Mouse (Mus musculus): ENCODE data around the gene Sap30l. TPM values are rescaled to one million over a fixed set of nuclear protein-coding genes. Genes with fewer than 3 reads are reported as not detected.
A peak's percentile ranks its signal among the peaks of the same experiment; 100 is the strongest.

Sap30l gene
- polyA plus RNA-seq, 1 experiment = 22.5 TPM

- no peak overlapping the region for H3K4me3 ChIP-seq (replicated peaks; ENCODE audit: control insufficient read depth, low read depth, low read length)
- H3K27ac ChIP-seq (ENCODE audit: control insufficient read depth, insufficient read depth, low read depth, low read length, poor library complexity) = no peak overlapping the region
- 88% methylated on average over 5 of the region's 5 CpGs for WGBS
- TF ChIP-seq CTCF (IDR thresholded peaks at IDR 0.05; ENCODE audit: control insufficient read depth, insufficient read depth, low read length) (no peak), POLR2A (IDR thresholded peaks at IDR 0.05; ENCODE audit: borderline replicate concordance, control insufficient read depth, low read depth, low read length) (no peak)
- no peaks in the 10 kb centered on the region for H3K4me1 ChIP-seq (ENCODE audit: control insufficient read depth, insufficient read depth, low read length)
Observed at GRCm38 (mm10) chr11:57770776-57771175, 30.7 kb upstream of the Sap30l start.

- H3K4me1 ChIP-seq (ENCODE audit: control insufficient read depth, insufficient read depth, low read length) = no peaks in the 10 kb centered on the region
- WGBS = 87% methylated on average over 8 of the region's 8 CpGs
- TF ChIP-seq POLR2A (IDR thresholded peaks at IDR 0.05; ENCODE audit: borderline replicate concordance, control insufficient read depth, low read depth, low read length) (no peak), CTCF (IDR thresholded peaks at IDR 0.05; ENCODE audit: control insufficient read depth, insufficient read depth, low read length) (no peak)
- H3K4me3 ChIP-seq (replicated peaks; ENCODE audit: control insufficient read depth, low read depth, low read length) = no peak overlapping the region
- no peak overlapping the region for H3K27ac ChIP-seq (ENCODE audit: control insufficient read depth, insufficient read depth, low read depth, low read length, poor library complexity)
Observed at GRCm38 (mm10) chr11:57771676-57772075, 29.8 kb upstream of the Sap30l start.

GRCm38 (mm10) chr11:57773479-57773878 is 28.0 kb upstream of the Sap30l start:
- 89% methylated on average over 13 of the region's 13 CpGs for WGBS

GRCm38 (mm10) chr11:57773936-57774335 is 27.5 kb upstream of the Sap30l start:
- TF ChIP-seq CTCF (IDR thresholded peaks at IDR 0.05; ENCODE audit: control insufficient read depth, insufficient read depth, low read length) (no peak), POLR2A (IDR thresholded peaks at IDR 0.05; ENCODE audit: borderline replicate concordance, control insufficient read depth, low read depth, low read length) (no peak)

More at GRCm38 (mm10) chr11:57773479-57773878, 28.0 kb upstream of the Sap30l start:
- H3K4me3 ChIP-seq (replicated peaks; ENCODE audit: control insufficient read depth, low read depth, low read length) = no peak overlapping the region
- H3K27ac ChIP-seq (ENCODE audit: control insufficient read depth, insufficient read depth, low read depth, low read length, poor library complexity) = no peak overlapping the region
- no peak for TF ChIP-seq POLR2A (IDR thresholded peaks at IDR 0.05; ENCODE audit: borderline replicate concordance, control insufficient read depth, low read depth, low read length)
- no peak for TF ChIP-seq CTCF (IDR thresholded peaks at IDR 0.05; ENCODE audit: control insufficient read depth, insufficient read depth, low read length)
- no peaks in the 10 kb centered on the region for H3K4me1 ChIP-seq (ENCODE audit: control insufficient read depth, insufficient read depth, low read length)

GRCm38 (mm10) chr11:57775868-57776267 is 25.6 kb upstream of the Sap30l start:
- H3K4me1 ChIP-seq (ENCODE audit: control insufficient read depth, insufficient read depth, low read length) = no peaks in the 10 kb centered on the region
- WGBS = 59% methylated on average over 6 of the region's 6 CpGs
- no peak overlapping the region for H3K27ac ChIP-seq (ENCODE audit: control insufficient read depth, insufficient read depth, low read depth, low read length, poor library complexity)
- no peak overlapping the region for H3K4me3 ChIP-seq (replicated peaks; ENCODE audit: control insufficient read depth, low read depth, low read length)
- no peak for TF ChIP-seq POLR2A (IDR thresholded peaks at IDR 0.05; ENCODE audit: borderline replicate concordance, control insufficient read depth, low read depth, low read length)
- TF ChIP-seq CTCF (IDR thresholded peaks at IDR 0.05; ENCODE audit: control insufficient read depth, insufficient read depth, low read length) = no peak

More at GRCm38 (mm10) chr11:57773936-57774335, 27.5 kb upstream of the Sap30l start:
- Histone ChIP-seq H3K27ac (ENCODE audit: control insufficient read depth, insufficient read depth, low read depth, low read length, poor library complexity) (no peak overlapping the region), H3K4me3 (replicated peaks; ENCODE audit: control insufficient read depth, low read depth, low read length) (no peak overlapping the region), H3K4me1 (ENCODE audit: control insufficient read depth, insufficient read depth, low read length) (no peaks in the 10 kb centered on the region)
- WGBS = 58% methylated on average over 4 of the region's 4 CpGs

- H3K27ac ChIP-seq (ENCODE audit: control insufficient read depth, insufficient read depth, low read depth, low read length, poor library complexity) = no peak overlapping the region
- H3K4me1 ChIP-seq (ENCODE audit: control insufficient read depth, insufficient read depth, low read length) = no peaks in the 10 kb centered on the region
- no peak for TF ChIP-seq POLR2A (IDR thresholded peaks at IDR 0.05; ENCODE audit: borderline replicate concordance, control insufficient read depth, low read depth, low read length)
- TF ChIP-seq CTCF (IDR thresholded peaks at IDR 0.05; ENCODE audit: control insufficient read depth, insufficient read depth, low read length) = no peak
- H3K4me3 ChIP-seq (replicated peaks; ENCODE audit: control insufficient read depth, low read depth, low read length) = no peak overlapping the region
- WGBS = 93% methylated on average over 3 of the region's 3 CpGs
Observed at GRCm38 (mm10) chr11:57776546-57776945, 24.9 kb upstream of the Sap30l start.

GRCm38 (mm10) chr11:57778349-57778748 is 23.1 kb upstream of the Sap30l start:
- Histone ChIP-seq H3K4me1 (ENCODE audit: control insufficient read depth, insufficient read depth, low read length) (no peaks in the 10 kb centered on the region), H3K4me3 (replicated peaks; ENCODE audit: control insufficient read depth, low read depth, low read length) (no peak overlapping the region), H3K27ac (ENCODE audit: control insufficient read depth, insufficient read depth, low read depth, low read length, poor library complexity) (no peak overlapping the region)
- peak; percentile 90 for TF ChIP-seq CTCF (IDR thresholded peaks at IDR 0.05; ENCODE audit: control insufficient read depth, insufficient read depth, low read length)
- no peak for TF ChIP-seq POLR2A (IDR thresholded peaks at IDR 0.05; ENCODE audit: borderline replicate concordance, control insufficient read depth, low read depth, low read length)
- 38% methylated on average over 5 of the region's 5 CpGs for WGBS

GRCm38 (mm10) chr11:57779824-57780223 is 21.6 kb upstream of the Sap30l start:
- H3K4me3 ChIP-seq (replicated peaks; ENCODE audit: control insufficient read depth, low read depth, low read length) = no peak overlapping the region
- H3K27ac ChIP-seq (ENCODE audit: control insufficient read depth, insufficient read depth, low read depth, low read length, poor library complexity) = no peak overlapping the region
- H3K4me1 ChIP-seq (ENCODE audit: control insufficient read depth, insufficient read depth, low read length) = no peaks in the 10 kb centered on the region
- WGBS = 86% methylated on average over 14 of the region's 14 CpGs
- TF ChIP-seq CTCF (IDR thresholded peaks at IDR 0.05; ENCODE audit: control insufficient read depth, insufficient read depth, low read length) (no peak), POLR2A (IDR thresholded peaks at IDR 0.05; ENCODE audit: borderline replicate concordance, control insufficient read depth, low read depth, low read length) (no peak)

Data from bone marrow, adult 2 months (tissue).